Mouse (Mus musculus) lung, postnatal 4 days (tissue): ENCODE measurements at regions not wholly inside any gene's neighbourhood (a gene's known extent, or its start where the extent isn't known, plus 50 kb on each side); places are given as distances from the start of the nearest gene placed in this dataset.

ENCODE experiments used
- DNase-seq, 2 experiments: peaks; one replicate each; pipeline ENCODE4 v3.0.0; 2021

- peak; percentile 47 to 70 for DNase-seq
Measured at GRCm38 (mm10) chr8:104050694-104051539, 50.5 kb upstream of the Cdh5 start.

- DNase-seq: no peak
Measured at GRCm38 (mm10) chr8:104051540-104051882, 49.9 kb upstream of the Cdh5 start.
